Mouse (Mus musculus): ENCODE data around the gene Cxcl13.

- no peak for TF ChIP-seq CTCF (IDR thresholded peaks at IDR 0.05; ENCODE audit: low read depth)
- no peak for TF ChIP-seq EP300 (IDR thresholded peaks at IDR 0.05; ENCODE audit: low read depth)
Measured at GRCm38 (mm10) chr5:95966621-95967020, 9.9 kb downstream of the Cxcl13 start.
